Mouse (Mus musculus): ENCODE measurements around the gene Tgm6. TPM values are rescaled to one million over a fixed set of nuclear protein-coding genes. Genes with fewer than 3 reads are reported as not detected.

The Tgm6 gene
- not detected for polyA plus RNA-seq (2014; fragmentation: Illumina TruSeq; extraction: RNeasy Lipid Tissue Mini Kit (QIAGEN cat#74804); ENCODE audit: low read depth, low replicate concordance)

DNA sequence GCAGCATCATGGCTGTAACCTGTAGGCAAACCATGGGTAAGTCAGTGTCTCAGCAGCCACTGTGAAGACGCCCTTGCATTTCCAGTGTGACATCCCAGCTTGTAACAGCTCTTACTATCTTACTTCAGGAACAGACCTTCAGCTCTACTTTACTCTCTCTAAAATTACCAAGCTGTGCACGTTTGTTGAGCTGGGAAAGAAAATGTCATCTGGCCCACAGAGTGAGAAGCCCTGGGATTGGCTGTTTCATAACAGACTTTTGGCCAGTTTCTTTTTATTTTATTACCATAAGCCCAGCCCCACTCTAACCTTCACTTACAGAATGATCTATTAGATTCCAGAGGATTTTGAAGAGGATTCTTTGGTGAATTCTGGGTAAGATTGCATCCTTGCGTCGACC is at the start of gene Tgm6:
Gene Tgm6, plus strand, starts transcription at position 301 of the 400 bp plus-strand sequence.

DNA sequence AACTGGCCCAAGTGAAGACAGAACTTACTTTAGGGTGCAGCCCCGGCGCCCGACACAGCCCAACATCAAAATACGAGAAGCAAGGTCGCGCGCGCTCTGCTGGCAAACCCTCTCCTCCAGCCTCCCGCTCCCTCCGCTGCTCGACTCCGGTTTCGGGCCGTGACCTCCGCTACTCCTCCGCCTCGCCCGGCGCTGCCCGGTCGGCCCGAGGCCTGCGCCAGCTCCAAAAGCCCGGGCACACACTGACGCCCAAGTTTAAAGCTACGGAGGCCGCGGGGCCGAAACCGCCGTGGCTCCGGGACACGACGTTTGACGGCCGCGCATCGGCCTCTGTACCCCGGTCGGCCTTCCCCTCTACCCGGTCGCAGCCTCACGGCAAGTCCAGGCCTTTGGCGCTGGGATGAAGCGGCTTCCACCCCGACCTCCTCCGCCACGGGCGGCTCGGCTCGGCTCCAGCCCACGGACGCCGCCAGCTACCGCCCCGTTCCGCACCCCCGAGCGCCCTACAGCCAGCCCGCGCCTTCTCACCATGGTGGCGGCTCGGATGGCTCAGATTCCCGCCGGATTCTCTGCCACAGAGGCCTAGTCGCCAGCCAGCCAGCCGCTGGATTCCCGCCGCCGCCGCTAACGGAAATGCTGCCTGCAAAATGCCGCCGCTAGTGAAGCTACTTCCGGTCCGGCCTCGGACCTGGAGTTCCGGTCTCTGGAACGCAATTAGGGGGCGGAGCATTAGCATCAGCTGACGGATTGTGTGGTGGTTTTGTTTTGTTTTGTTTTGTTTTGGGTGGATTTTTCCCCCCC is 66.7 kb downstream of the Tgm6 start, which contains the start of gene Snrpb:
Gene Snrpb, minus strand, starts transcription at position 698 of the 801 bp plus-strand sequence.

DNA sequence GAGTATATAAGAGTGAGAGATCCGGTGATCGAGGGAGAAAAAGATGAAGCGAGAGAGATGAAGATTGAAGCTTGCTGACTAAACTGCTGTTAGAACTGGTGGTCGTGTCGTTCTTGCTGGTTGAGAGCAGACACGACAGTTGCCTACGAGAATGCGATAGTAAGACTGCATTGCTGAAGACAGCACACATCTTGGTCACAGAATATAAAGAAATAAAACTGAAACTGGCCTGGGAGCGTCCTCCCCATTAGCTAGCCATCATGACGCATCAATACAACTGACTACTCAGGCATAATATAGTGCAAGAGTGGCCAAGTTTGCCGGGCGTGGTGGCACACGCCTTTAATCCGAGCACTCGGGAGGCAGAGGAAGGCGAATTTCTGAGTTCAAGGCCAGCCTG is 82.7 kb downstream of the Tgm6 start, which contains the start of gene Tmc2:
Gene Tmc2, plus strand, starts transcription at position 301 of the 400 bp plus-strand sequence.

Other genes starting within 250 kb of the Tgm6 start
- 397 TPM for gene Tgm3, start 100.1 kb upstream of the Tgm6 start, polyA plus RNA-seq (2014; fragmentation: Illumina TruSeq; extraction: RNeasy Lipid Tissue Mini Kit (QIAGEN cat#74804); ENCODE audit: low read depth, low replicate concordance)
- 10.7 TPM for gene Snrpb, start 67.0 kb downstream of the Tgm6 start, polyA plus RNA-seq (2014; fragmentation: Illumina TruSeq; extraction: RNeasy Lipid Tissue Mini Kit (QIAGEN cat#74804); ENCODE audit: low read depth, low replicate concordance)
- not detected for gene Tmc2, start 82.8 kb downstream of the Tgm6 start, polyA plus RNA-seq (2014; fragmentation: Illumina TruSeq; extraction: RNeasy Lipid Tissue Mini Kit (QIAGEN cat#74804); ENCODE audit: low read depth, low replicate concordance)
- 64.5 TPM for gene Nop56, start 162.0 kb downstream of the Tgm6 start, polyA plus RNA-seq (2014; fragmentation: Illumina TruSeq; extraction: RNeasy Lipid Tissue Mini Kit (QIAGEN cat#74804); ENCODE audit: low read depth, low replicate concordance)
- 122 TPM for gene Idh3b, start 172.1 kb downstream of the Tgm6 start, polyA plus RNA-seq (2014; fragmentation: Illumina TruSeq; extraction: RNeasy Lipid Tissue Mini Kit (QIAGEN cat#74804); ENCODE audit: low read depth, low replicate concordance)
- not detected for gene Ebf4, start 182.8 kb downstream of the Tgm6 start, polyA plus RNA-seq (2014; fragmentation: Illumina TruSeq; extraction: RNeasy Lipid Tissue Mini Kit (QIAGEN cat#74804); ENCODE audit: low read depth, low replicate concordance)

All from sigmoid colon, adult 10 weeks (tissue).